Mouse (Mus musculus): ENCODE measurements around the gene Nol10.
"Not testable (repeated sequence)": the region's sequence is repeated elsewhere in the genome, so short reads cannot be mapped to it uniquely, and the experiment has no call there.

Nol10 gene

GRCm38 (mm10) chr12:17455096-17455495 is 106.8 kb downstream of the Nol10 start:
- DNase-seq (ENCODE audit: low read depth, low spot score): no peak

DNA sequence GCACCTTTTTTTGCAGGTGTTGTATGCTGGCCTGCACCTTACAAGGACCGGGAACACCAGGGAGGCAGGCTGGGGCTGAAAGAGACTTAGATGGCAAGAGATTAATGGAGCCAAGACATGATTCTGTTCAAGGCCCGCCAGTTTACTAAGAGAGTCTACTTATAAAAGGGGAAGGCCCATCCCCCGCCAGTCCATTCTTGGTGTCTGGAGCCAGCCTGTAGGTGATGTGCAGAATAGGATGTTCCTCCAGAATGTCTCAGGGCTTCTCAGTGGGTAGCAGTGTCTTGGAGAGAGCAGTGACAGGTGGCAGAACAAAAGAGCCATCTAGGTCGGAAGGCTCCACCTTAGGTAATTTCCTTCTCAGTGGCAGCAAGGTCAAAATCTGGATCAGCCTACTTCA is 111.0 kb downstream of the Nol10 start:
- DNase-seq (ENCODE audit: low read depth, low spot score): not testable (repeated sequence)

DNA sequence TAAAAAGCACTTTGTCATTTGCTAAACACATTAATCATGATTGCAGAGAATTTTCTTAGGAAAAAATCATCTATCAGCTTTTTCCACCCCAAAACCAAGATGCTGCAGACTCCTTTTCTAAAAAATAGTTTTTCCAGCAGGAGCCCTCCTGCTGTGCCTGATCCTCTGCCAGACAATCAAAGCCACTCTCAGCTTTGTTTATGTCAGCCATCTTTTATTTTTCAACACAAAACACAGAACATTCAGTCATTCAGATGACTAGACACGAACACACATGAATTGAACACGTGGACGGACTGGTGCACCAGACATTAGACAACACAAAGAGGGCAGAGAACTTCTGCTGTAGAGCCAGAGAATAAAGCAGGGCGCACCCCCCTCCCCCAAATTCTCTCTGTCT is 115.4 kb downstream of the Nol10 start:
- no peak for DNase-seq (ENCODE audit: low read depth, low spot score)

- DNase-seq (ENCODE audit: low read depth, low spot score): not testable (repeated sequence)
These were observed 116.3 kb downstream of the Nol10 start for GRCm38 (mm10) chr12:17464550-17464949.

- no peak for DNase-seq (ENCODE audit: low read depth, low spot score)
These were observed 118.5 kb downstream of the Nol10 start for GRCm38 (mm10) chr12:17466791-17467190.

GRCm38 (mm10) chr12:17468359-17468758 is 120.1 kb downstream of the Nol10 start:
- no peak for DNase-seq (ENCODE audit: low read depth, low spot score)

- no peak for DNase-seq (ENCODE audit: low read depth, low spot score)
These were observed 121.6 kb downstream of the Nol10 start for GRCm38 (mm10) chr12:17469869-17470268.

DNA sequence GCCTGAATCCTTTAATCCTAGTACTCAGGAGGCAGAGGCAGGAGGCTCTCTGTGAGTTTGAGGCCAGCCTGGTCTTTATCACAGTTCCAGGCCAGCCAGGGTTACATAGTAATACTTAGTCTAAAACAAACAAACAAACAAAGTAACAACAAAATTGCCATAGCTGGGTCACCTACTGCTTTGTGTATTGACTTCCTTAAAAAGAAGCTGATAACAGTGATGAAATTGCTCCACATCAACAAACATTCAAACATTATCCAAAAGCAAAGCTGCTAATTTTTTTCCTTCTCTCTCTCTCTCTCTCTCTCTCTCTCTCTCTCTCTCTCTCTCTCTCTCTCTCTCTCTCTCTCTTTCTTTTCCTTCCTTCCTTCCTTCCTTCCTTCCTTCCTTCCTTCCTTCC is 122.3 kb downstream of the Nol10 start:
- not testable (repeated sequence) for DNase-seq (ENCODE audit: low read depth, low spot score)

DNA sequence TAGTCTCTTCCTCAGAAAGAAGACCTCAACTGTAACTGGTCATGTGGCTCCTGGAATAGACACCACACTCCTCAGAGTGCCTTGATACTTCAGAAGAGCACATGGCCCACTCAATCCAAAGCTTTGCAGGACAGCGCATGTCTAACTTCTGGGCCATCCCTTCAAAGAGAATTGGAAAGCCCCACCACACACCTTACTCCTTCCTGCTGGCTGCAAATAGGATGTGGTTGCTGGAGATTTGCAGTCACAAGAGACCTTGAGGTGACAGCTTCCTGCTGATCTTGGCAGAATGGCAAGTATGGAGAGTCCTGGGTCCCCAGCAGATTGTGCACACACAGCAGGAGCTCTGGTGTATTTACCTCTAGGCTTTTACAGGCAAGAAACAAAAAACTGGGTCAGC is 123.1 kb downstream of the Nol10 start:
- no peak for DNase-seq (ENCODE audit: low read depth, low spot score)

DNA sequence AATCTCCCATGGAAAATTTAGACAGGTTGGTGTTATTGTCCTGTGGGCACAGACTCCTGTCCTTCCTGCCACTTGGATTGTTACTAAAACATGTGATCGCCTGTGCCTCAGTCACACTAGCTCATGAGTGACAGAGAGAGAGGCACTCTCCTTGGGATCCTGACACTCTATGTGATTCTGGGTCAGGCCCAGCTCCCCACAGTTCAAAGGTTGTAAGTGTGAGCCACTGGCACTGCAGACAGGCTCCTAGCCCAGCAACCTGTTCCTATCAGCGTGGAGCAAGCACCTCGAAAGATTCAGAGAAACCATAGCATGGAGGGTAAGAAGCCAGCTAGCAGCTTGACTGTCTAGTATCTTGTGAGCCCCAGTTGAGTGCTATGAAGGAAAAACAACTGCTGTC is 124.9 kb downstream of the Nol10 start:
- no peak for DNase-seq (ENCODE audit: low read depth, low spot score)

GRCm38 (mm10) chr12:17473862-17474261 is 125.6 kb downstream of the Nol10 start:
- DNase-seq (ENCODE audit: low read depth, low spot score): no peak

GRCm38 (mm10) chr12:17474681-17475080 is 126.4 kb downstream of the Nol10 start:
- DNase-seq (ENCODE audit: low read depth, low spot score): no peak

DNA sequence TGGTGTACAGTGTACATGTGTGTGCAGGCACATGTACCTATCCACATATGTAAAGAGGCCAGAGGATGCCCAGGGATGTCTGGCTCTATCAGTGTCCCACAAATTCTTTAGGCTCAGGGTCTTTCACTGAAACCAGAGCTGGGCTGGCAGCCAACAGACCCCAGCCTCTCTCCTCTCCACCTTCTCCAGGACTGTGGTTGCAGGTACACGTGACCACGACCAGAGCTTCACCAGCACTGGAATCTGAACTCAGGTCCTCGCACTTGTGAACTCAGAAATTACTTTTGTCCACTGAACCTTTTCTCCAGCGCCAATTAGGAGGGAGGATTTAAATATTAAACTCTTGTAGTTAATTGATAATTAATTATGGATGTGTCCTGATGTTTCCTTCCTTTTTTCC is 126.9 kb downstream of the Nol10 start:
- DNase-seq (ENCODE audit: low read depth, low spot score): no peak

DNA sequence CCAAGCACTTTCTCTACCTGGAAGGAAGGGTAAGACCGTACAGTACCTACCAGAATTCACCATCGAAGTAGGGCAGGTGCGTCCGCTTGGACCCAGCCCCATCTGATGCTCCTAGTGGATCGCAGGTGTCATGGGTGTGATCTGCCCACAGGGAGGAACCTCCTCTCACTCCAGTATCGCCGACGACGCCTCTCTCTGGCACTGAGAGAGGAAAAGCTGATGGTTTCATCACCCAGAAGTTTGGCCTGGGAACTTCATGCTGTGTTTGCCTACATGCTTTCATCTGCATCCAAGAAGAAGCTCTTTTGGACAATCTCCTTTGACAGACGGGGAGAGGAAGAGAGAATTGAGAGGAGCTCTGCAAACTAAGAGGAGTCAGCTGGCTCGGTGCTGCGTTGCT is 129.9 kb downstream of the Nol10 start:
- DNase-seq (ENCODE audit: low read depth, low spot score): no peak

DNA sequence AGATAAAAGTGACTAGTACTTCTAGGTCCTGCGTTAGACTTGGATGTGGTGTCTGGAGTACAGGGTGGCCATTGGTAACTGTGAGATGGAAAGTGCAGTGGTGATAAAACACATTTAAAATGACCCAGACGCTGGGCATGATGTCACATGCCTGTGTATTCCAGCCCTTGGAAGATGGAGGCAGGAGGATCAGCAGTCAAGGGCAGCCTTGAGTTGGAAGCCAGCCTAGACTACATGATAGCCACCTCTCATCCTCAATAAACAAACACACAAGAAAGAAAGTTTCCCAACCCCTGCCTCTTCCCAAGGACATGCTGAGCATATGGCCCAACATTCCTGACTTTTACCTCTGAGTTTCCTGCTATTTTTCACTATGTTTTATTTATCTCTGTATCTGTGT is 130.6 kb downstream of the Nol10 start:
- no peak for DNase-seq (ENCODE audit: low read depth, low spot score)
